24 mouse cellular contexts compared by ENCODE assay signal in the genomic region with DNA sequence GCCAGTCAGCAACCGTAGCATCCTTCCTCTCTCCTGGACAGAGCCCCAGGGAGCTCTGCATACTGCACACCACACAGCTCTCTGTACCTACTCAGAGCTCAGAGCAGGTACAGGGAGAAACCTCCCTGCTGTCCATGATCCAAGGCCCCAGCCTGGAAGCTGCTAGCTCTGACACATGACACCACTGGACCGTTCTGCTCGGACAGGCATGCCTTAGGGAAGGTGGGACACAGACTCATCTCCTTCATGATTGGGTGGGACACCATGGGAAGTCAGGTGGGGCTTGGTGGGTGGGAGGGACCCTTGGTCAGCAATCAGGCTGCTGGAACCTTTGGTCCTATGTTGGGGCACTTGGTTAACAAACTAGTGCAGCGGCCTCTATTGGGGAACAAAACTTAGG.
DNase-seq lines count a peak whose midpoint lies in the region; ATAC-seq and TF ChIP-seq lines count a peak whose summit lies in the region.
"Had no signal": no experiment of that assay in that cellular context is flagged by ENCODE, and none has a peak within 500 bp of the region (broad histone marks: within the 10 kb centered on the region; RNA-seq: fewer than 3 reads in every experiment).

No protein-coding gene starts in this region.

- H3K27ac ChIP-seq in kidney, embryonic 14.5 days (ENCODE audit: low read depth, low read length): no peak overlapping the region
- no peak overlapping the region for H3K27ac ChIP-seq in kidney, embryonic 16.5 days (ENCODE audit: low read length)
- no peak overlapping the region for H3K27ac ChIP-seq in kidney, adult 2 months (ENCODE audit: insufficient read depth, low read depth, low read length)
- H3K27ac ChIP-seq in stomach, embryonic 14.5 days (ENCODE audit: low read length): no peak overlapping the region
- no peak overlapping the region for H3K27ac ChIP-seq in stomach, postnatal 0 days (replicated peaks)
- H3K27ac ChIP-seq in limb, embryonic 10.5 days: 0 out of 2 replicates have a peak overlapping the region, but pooled peaks have one; percentile 16
- H3K27ac ChIP-seq: embryonic facial prominence, embryonic 13.5 days; embryonic facial prominence, embryonic 15.5 days; forebrain, embryonic 10.5 days; forebrain, embryonic 12.5 days had no signal

- no peak for TF ChIP-seq CTCF in kidney, adult 2 months (conservative IDR thresholded peaks at IDR 0.05; ENCODE audit: insufficient read depth, insufficient read length, low read depth, low read length)
- TF ChIP-seq CTCF in stomach, postnatal 0 days (IDR thresholded peaks at IDR 0.05; ENCODE audit: low read depth): no peak

- no peaks in the 10 kb centered on the region for H3K27me3 ChIP-seq in kidney, embryonic 14.5 days (ENCODE audit: control insufficient read depth, insufficient read depth, low read length)
- H3K27me3 ChIP-seq in kidney, embryonic 16.5 days (ENCODE audit: insufficient read depth, low read length): no peaks in the 10 kb centered on the region
- H3K27me3 ChIP-seq in kidney, adult 2 months (replicated peaks; ENCODE audit: control insufficient read depth, insufficient read depth, low read length): no peaks in the 10 kb centered on the region
- no peaks in the 10 kb centered on the region for H3K27me3 ChIP-seq in stomach, embryonic 14.5 days (ENCODE audit: control insufficient read depth, insufficient read depth, low read length)
- H3K27me3 ChIP-seq in stomach, postnatal 0 days (ENCODE audit: control insufficient read depth, insufficient read depth, low read length): no peaks in the 10 kb centered on the region
- peaks cover 52% of the 10 kb centered on the region for H3K27me3 ChIP-seq in limb, embryonic 10.5 days (ENCODE audit: low read depth, poor library complexity, severe bottlenecking)
- H3K27me3 ChIP-seq: embryonic facial prominence, embryonic 13.5 days; embryonic facial prominence, embryonic 15.5 days had no signal

- no peaks in the 10 kb centered on the region; the same call in 1 of the 2 replicates for H3K9me3 ChIP-seq in kidney, embryonic 14.5 days (ENCODE audit: control insufficient read depth, low read length)
- 0 out of 2 replicates have a peak, but pooled peaks cover 5% of the 10 kb centered on the region for H3K9me3 ChIP-seq in kidney, embryonic 16.5 days (ENCODE audit: low read length)
- H3K9me3 ChIP-seq in stomach, embryonic 14.5 days (ENCODE audit: control insufficient read depth, low read depth, low read length): no peaks in the 10 kb centered on the region
- H3K9me3 ChIP-seq in stomach, postnatal 0 days (ENCODE audit: control insufficient read depth, low read length): no peaks in the 10 kb centered on the region
- H3K9me3 ChIP-seq in limb, embryonic 10.5 days (replicated peaks): no peaks in the 10 kb centered on the region
- H3K9me3 ChIP-seq: embryonic facial prominence, embryonic 13.5 days; embryonic facial prominence, embryonic 15.5 days; forebrain, embryonic 10.5 days; forebrain, embryonic 12.5 days had no signal

- no peak overlapping the region for H3K9ac ChIP-seq in kidney, embryonic 14.5 days (ENCODE audit: low read depth, low read length)
- H3K9ac ChIP-seq in kidney, embryonic 16.5 days (replicated peaks; ENCODE audit: low read length): no peak overlapping the region
- no peak overlapping the region for H3K9ac ChIP-seq in stomach, embryonic 14.5 days (replicated peaks; ENCODE audit: low read depth, low read length)
- H3K9ac ChIP-seq in stomach, postnatal 0 days (ENCODE audit: low read length): no peak overlapping the region
- H3K9ac ChIP-seq: embryonic facial prominence, embryonic 13.5 days; embryonic facial prominence, embryonic 15.5 days; forebrain, embryonic 12.5 days had no signal

- H3K4me3 ChIP-seq in kidney, embryonic 14.5 days (ENCODE audit: low read length): no peak overlapping the region
- H3K4me3 ChIP-seq in kidney, embryonic 16.5 days (ENCODE audit: low read length): no peak overlapping the region
- H3K4me3 ChIP-seq in kidney, adult 2 months (ENCODE audit: insufficient read depth, low read depth, low read length): no peak overlapping the region
- H3K4me3 ChIP-seq in stomach, embryonic 14.5 days (ENCODE audit: low read depth, low read length): no peak overlapping the region
- no peak overlapping the region for H3K4me3 ChIP-seq in stomach, postnatal 0 days (ENCODE audit: low read depth, low read length)
- H3K4me3 ChIP-seq in limb, embryonic 10.5 days: no peak overlapping the region
- H3K4me3 ChIP-seq: embryonic facial prominence, embryonic 13.5 days; embryonic facial prominence, embryonic 15.5 days; erythroblast, embryonic 14.5 days; forebrain, embryonic 10.5 days; forebrain, embryonic 12.5 days had no signal

- ATAC-seq in kidney, embryonic 14.5 days (ENCODE audit: low FRiP score, low TSS enrichment): peak; percentile 85
- peak; percentile 83 for ATAC-seq in kidney, embryonic 16.5 days (ENCODE audit: low FRiP score, low TSS enrichment)
- peak; percentile 28; the same call in 1 of the 2 replicates for ATAC-seq in stomach, embryonic 14.5 days (ENCODE audit: insufficient number of reproducible peaks, insufficient read depth, low FRiP score, low read depth)
- ATAC-seq in stomach, postnatal 0 days (ENCODE audit: low FRiP score, low TSS enrichment): no peak; the same call in 1 of the 2 replicates
- ATAC-seq: forebrain, embryonic 14.5 days; forebrain, embryonic 16.5 days had no signal

- TF ChIP-seq EP300 in stomach, postnatal 0 days (optimal IDR thresholded peaks at IDR 0.05): no peak

- H3K4me1 ChIP-seq in kidney, embryonic 14.5 days (ENCODE audit: control insufficient read depth, insufficient read depth, low read length): no peaks in the 10 kb centered on the region
- H3K4me1 ChIP-seq in kidney, embryonic 16.5 days (ENCODE audit: insufficient read depth, low read length): 0 out of 2 replicates have a peak, but pooled peaks cover 4% of the 10 kb centered on the region
- H3K4me1 ChIP-seq in kidney, adult 2 months (ENCODE audit: control insufficient read depth, insufficient read depth, low read length): no peaks in the 10 kb centered on the region
- H3K4me1 ChIP-seq in stomach, embryonic 14.5 days (ENCODE audit: control insufficient read depth, insufficient read depth, low read length): no peaks in the 10 kb centered on the region
- H3K4me1 ChIP-seq in stomach, postnatal 0 days (replicated peaks; ENCODE audit: control insufficient read depth, insufficient read depth): no peaks in the 10 kb centered on the region
- peaks cover 36% of the 10 kb centered on the region for H3K4me1 ChIP-seq in limb, embryonic 10.5 days
- H3K4me1 ChIP-seq: forebrain, embryonic 12.5 days had no signal

- TF ChIP-seq POLR2A in kidney, adult 2 months (IDR thresholded peaks at IDR 0.05; ENCODE audit: low read depth, low read length): no peak

- DNase-seq in kidney, adult 9 months: no peak
- no peak for DNase-seq in kidney, adult 2 months
- DNase-seq in stomach, postnatal 0 days (ENCODE audit: low spot score): no peak
- no peak for DNase-seq in limb, embryonic 10.5 days (ENCODE audit: low spot score)
- no peak for DNase-seq in thymus, postnatal 25 days
- DNase-seq: adrenal gland, adult 8-10 months; adrenal gland, postnatal 14 days; adrenal gland, postnatal 36 days; cerebellum, adult 11-12 months; cerebellum, adult 2 months; cerebellum, adult 9-10 months; cerebellum, postnatal 10 days; cerebellum, postnatal 25 days; embryo, embryonic 11 days had no signal

- 36% methylated on average over 4 of the region's 4 CpGs for WGBS in kidney, embryonic 14.5 days
- 47% methylated on average over 4 of the region's 4 CpGs for WGBS in kidney, embryonic 16.5 days
- WGBS in kidney, adult 2 months: 73% methylated on average over 4 of the region's 4 CpGs
- 56% methylated on average over 4 of the region's 4 CpGs for WGBS in stomach, embryonic 14.5 days
- WGBS in stomach, postnatal 0 days: 71% methylated on average over 4 of the region's 4 CpGs
- WGBS in limb, embryonic 10.5 days: 54% methylated on average over 4 of the region's 4 CpGs

- no peaks in the 10 kb centered on the region for H3K36me3 ChIP-seq in kidney, embryonic 14.5 days (ENCODE audit: control insufficient read depth, insufficient read depth, low read length)
- no peaks in the 10 kb centered on the region for H3K36me3 ChIP-seq in kidney, embryonic 16.5 days (ENCODE audit: insufficient read depth, low read length)
- H3K36me3 ChIP-seq in kidney, adult 2 months (ENCODE audit: control insufficient read depth, insufficient read depth, low read length): no peaks in the 10 kb centered on the region
- no peaks in the 10 kb centered on the region for H3K36me3 ChIP-seq in stomach, embryonic 14.5 days (ENCODE audit: control insufficient read depth, insufficient read depth, low read length)
- H3K36me3 ChIP-seq in stomach, postnatal 0 days (ENCODE audit: control insufficient read depth, insufficient read depth, low read length): no peaks in the 10 kb centered on the region
- no peaks in the 10 kb centered on the region for H3K36me3 ChIP-seq in limb, embryonic 10.5 days
- H3K36me3 ChIP-seq: embryonic facial prominence, embryonic 13.5 days; embryonic facial prominence, embryonic 15.5 days; forebrain, embryonic 10.5 days; forebrain, embryonic 12.5 days had no signal

- H3K4me2 ChIP-seq in kidney, embryonic 14.5 days (replicated peaks; ENCODE audit: low read depth, low read length): no peak overlapping the region
- no peak overlapping the region for H3K4me2 ChIP-seq in kidney, embryonic 16.5 days (replicated peaks; ENCODE audit: low read depth, low read length)
- H3K4me2 ChIP-seq in stomach, embryonic 14.5 days (replicated peaks; ENCODE audit: low read depth, low read length): no peak overlapping the region
- H3K4me2 ChIP-seq in stomach, postnatal 0 days (replicated peaks; ENCODE audit: low read depth): no peak overlapping the region
- H3K4me2 ChIP-seq: embryonic facial prominence, embryonic 13.5 days; embryonic facial prominence, embryonic 15.5 days; forebrain, embryonic 12.5 days had no signal
